Mouse (Mus musculus): ENCODE data around the gene Gm10647.

Gene Gm10647

DNA sequence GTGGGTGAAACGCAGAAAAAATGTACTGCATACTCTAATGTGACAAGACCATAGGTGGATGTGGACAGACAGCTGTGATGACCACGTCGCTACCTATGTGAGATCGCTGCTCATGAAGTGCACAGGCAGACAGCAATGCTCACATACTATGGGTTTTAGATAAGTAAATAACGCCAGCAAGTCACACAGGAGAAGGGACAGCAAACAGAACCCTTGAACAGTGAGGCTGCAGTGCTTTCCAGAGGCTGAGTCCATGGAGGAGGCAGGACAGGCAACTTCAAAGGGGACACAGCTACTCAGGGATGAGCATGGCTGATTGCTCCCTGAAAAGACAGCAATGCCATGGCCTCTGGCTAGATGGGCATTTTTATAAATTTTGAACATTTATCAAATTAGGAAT lies 50.0 kb downstream of the Gm10647 start:
- DNase-seq (ENCODE audit: low read depth in 2 of 2, low spot score in 2 of 2) = no peak

Data from CD8-positive naive resting alpha-beta T cell, adult 2 months (primary cell).